Mouse (Mus musculus): Measurements from ENCODE around the gene Saa1.
A peak's percentile ranks its signal among the peaks of the same experiment; 100 is the strongest.

Saa1 gene

GRCm38 (mm10) chr7:46718591-46719270, 24.0 kb downstream of the Saa1 start:
- DNase-seq = no peak

DNA sequence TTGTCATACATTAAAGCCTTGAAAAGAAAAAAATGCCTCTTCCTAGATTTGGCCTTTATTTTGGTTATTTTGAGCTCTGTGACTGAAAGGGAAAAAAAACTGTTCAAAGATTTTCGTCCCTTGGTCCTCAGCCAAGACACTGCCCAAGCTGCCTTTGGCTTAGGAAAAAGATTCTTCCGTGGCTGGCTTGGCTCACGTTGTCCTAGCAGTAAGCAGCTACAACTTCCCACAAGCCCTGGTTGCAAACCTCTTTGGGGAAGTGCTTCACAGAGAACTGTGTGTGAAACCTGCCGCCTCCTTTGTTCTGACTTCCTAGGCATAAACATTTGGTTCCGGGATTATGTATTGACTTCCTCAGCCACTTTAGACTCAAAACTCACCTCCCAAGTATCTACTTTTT, 25.9 kb downstream of the Saa1 start:
- no peak for DNase-seq

DNA sequence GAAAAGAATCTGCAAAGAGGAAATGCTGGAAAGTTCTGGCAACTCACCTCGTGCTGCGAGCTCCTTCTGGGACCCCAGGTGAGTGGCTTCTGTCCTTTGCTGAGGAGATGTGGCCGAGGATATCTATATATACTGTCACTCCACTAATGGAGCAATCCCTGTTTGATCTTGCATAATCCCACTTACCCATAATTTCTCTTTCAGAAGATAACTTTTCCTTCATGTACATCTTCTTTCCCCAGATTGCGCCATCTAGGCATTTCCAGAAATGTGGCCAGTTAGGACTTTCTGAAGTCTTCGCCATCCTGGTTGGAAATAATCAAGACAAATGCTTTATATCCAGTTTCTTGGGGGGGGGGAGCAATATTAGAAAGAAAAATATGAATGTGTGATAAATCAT, 27.2 kb downstream of the Saa1 start, which contains the start of gene Saa3:
Saa3 (minus strand) TSS at position 101 of the 400 bp plus-strand sequence.
- no peak for DNase-seq

GRCm38 (mm10) chr7:46714518-46714917, 28.3 kb downstream of the Saa1 start:
- peak; percentile 70 for DNase-seq

GRCm38 (mm10) chr7:46712250-46712649, 30.5 kb downstream of the Saa1 start:
- peak; percentile 10 for DNase-seq

GRCm38 (mm10) chr7:46710390-46710844, 32.4 kb downstream of the Saa1 start, which contains the start of gene Saal1:
Saal1 (minus strand) TSS chr7:46710680.
- peak; percentile 90 for DNase-seq

DNA sequence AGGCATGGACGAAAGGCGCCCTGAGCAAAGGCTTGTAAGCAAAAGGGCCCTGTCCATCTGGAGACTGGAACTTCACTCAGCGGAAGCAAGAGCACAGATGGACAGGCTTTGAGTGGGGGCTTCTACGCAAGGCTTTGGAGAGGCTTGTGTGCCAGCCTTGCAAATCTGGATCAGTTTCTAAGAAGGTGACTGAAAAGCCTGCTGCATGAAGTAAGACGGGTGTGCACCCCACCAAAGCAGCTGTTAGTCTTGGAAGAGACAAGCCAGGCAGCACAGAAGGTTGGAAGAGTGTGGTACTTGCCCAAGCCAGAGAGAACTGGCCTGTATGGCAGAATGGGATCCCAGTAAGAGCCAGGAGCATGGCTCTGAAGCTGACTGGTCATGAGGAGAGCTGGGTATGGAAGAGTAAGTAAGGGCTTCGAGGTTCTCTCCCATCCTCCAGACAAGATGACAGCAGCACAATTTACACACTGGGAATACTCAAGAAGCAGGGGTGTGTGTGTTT, 42.2 kb downstream of the Saa1 start:
- no peak for DNase-seq

DNA sequence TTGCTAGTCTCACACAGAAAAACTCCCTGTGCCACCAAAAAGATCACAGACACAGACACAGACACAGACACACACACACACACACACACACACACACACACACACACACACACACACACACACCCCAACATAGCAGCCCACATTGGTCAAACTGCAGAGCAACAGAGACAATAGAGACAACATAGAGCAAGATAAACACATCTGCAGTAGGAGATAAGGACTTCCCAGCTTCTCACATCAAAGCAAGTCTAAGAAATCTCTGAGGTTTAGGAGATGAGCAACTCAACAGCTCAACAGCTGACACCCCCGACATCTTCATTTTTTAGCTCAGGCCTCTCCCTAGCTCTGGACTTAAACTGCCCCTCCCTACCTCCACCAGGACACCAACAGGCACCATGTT, 46.0 kb downstream of the Saa1 start:
- no peak for DNase-seq
